Mouse (Mus musculus): Measurements from ENCODE around the gene Gm5142.

Gm5142 gene

GRCm38 (mm10) chr14:59178649-59179048, at the start of gene Gm5142:
TSS of gene Gm5142 (minus strand) at chr14:59178749.
- no peak for DNase-seq (ENCODE audit: low spot score in 2 of 2)

- no peak for DNase-seq (ENCODE audit: low spot score in 2 of 2)
These were observed 47.7 kb upstream of the Gm5142 start for GRCm38 (mm10) chr14:59226240-59226639.

- no peak for DNase-seq (ENCODE audit: low spot score in 2 of 2)
These were observed 40.7 kb upstream of the Gm5142 start for GRCm38 (mm10) chr14:59219241-59219640.

- DNase-seq (ENCODE audit: low spot score in 2 of 2): no peak
These were observed 31.3 kb upstream of the Gm5142 start for GRCm38 (mm10) chr14:59209816-59210215.

DNA sequence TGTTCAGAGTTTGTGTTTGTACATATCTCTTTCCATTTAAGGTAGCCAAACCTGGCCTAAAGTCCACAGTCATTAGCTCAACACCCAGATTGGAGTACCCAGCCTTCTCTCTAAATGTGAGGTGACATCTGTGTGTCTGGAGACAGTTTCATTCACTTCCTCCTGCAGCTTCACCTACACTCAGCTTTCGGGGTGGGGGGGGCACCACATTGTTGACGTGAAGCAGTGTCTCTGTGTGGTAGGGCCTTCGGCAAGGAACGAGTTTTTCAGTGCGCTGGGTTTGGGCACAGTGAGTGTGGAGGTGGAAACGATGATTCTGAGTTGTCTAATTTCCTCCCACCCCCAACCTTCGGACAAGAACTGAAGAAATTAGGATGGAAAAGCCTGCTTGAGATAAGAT, 30.5 kb upstream of the Gm5142 start:
- DNase-seq (ENCODE audit: low spot score in 2 of 2): no peak

DNA sequence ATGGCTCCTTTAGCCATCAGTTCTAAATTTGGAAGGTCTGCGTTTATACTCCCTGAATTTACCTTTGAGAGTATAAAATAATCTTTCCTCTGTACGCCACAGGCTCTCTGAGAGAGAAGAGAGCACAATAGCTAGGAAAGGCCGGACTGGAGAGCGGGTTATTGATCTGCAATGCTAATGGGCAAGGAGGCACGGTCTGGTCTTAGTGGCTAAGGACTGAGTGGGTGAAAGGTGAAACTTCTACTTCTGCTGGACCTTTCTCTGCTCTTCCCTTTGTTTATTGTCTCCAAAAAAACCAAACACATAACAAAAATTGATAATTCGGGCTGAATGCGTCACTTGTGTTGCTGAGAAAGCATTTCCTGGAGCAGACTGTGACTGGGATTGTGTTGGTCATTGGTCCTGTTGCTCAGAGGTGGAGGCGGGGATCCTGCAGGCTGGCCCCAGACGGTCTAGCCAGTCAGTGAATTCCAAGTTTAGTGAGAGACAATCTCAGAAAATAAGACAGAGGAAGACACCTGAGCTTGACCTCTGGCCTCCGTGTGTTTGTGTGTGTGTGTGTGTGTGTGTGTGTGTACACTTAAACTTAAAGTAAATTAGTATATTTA, 27.5 kb upstream of the Gm5142 start:
- DNase-seq (ENCODE audit: low spot score in 2 of 2): no peak

DNA sequence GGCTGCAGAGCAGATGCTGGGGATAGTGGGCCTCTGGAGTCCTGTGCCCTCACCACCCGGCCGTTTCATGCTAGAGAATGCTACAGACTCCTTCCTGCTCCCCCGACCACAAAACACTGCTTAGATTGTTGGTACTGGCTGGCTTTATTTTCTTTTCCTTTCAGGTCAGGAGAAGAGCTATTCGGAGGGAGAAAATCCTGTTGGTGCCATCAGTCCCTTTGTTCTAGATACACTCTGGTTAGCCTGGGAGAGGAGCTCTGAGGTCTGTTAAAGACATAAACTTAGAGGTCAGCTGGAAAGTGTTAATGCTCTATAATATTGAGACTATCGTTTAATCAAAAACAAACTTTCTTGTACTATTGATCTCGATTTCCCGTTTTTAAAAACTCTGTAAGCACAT, 26.9 kb upstream of the Gm5142 start:
- DNase-seq (ENCODE audit: low spot score in 2 of 2): no peak

GRCm38 (mm10) chr14:59201604-59202215, 23.2 kb upstream of the Gm5142 start:
- no peak for DNase-seq (ENCODE audit: low spot score in 2 of 2)

DNA sequence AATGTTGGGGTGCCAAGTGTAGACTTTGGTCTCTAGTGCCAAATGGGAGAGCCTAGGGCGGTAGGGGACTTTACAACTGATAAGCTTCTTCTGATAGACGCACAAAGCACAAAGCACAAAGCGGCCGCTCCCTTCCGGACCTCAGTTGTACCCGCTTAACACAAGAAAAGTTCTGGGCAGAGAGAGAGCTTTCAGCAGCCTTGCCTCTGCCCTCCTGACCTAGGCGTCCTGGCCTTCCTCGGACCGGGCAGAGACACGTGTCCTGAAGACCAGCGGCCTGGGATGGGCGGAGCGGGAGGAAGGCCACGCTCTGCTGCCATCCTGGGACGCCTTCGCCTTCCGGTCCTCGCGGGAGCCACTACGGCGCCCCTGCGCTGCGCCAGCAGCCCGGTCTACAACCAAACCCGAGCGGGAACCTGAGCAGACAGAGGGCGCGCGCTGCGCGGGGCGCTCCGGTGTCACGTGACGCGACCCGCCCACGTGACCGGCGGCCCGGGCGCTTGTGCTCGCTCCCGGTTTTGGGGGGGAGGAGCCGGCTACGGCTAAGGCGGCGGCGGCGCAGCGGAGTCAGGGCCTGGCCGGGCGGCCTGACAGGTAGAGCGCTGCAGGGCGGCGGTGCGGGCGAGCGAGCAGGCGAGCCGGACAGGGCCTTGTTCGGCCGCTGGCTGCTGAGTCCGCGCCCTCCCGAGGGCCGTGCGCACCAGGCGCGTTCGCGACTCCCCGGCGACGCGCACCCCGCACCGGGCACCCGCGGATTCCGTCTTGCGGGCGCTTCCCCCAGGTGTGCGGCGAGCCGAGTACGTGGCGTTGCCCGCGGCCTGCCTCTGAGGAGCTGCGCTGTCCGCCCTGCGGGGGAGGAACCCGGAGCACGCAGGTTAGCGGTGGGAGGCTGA, 22.4 kb upstream of the Gm5142 start, which contains the start of gene Rcbtb1:
Rcbtb1 (plus strand) TSS at position 499 of the 893 bp plus-strand sequence.
- DNase-seq (ENCODE audit: low spot score in 2 of 2): peak; percentile 90 to 95

- DNase-seq (ENCODE audit: low spot score in 2 of 2): no peak
These were observed 7.6 kb upstream of the Gm5142 start for GRCm38 (mm10) chr14:59186121-59186520.

- no peak for DNase-seq (ENCODE audit: low spot score in 2 of 2)
These were observed 7.0 kb upstream of the Gm5142 start for GRCm38 (mm10) chr14:59185514-59185913.

DNA sequence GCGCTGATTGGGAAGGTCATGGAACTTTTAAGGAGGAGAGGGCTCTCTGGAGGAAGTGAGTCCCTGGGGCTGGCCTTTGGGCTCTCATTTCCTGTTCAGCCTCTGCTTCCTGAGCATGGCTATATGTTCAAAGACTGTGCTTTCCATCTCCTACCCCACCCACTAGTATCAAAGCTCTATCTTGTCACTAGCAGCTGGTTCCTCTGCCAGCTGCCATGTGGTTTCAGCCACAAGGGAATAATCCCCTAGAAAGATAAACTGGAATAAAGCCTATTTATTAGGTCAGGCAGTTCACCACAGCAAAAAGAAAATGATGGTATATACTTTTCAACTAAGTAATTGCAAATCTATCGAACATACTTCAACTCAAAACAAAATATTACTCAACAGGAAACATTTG, 4.2 kb upstream of the Gm5142 start:
- no peak for DNase-seq (ENCODE audit: low spot score in 2 of 2)

DNA sequence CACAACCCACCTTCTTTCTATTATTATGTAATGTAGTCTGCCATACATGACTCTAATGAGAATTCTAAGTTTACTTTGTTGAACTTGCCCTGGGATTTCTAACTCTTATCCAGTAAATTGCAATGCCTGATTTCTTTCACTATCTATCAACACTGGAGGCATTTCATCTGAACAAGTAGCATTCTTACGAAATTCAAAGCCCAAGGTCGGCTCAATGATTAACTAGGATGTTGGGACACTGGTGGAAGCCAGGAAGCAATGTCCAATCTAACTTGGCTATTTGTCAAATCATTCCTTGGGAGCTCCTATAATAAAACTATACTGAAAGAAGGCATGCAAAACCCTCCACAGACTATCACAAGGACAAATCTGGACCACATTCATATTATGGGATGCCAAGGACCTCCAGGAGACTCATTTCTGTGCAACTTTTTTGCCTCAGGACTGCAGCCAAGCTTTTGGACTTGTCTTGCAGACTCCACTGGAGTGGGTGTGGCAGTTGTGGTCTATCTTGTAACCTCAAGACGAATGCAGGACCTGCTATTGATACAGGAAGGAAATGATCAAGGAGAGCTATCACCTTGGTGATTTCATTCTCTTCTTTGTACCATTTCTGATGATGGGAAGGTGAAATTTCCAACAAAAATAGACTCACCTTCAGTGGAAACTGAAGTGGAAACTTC, 21.4 kb downstream of the Gm5142 start:
- no peak for DNase-seq (ENCODE audit: low spot score in 2 of 2)

DNA sequence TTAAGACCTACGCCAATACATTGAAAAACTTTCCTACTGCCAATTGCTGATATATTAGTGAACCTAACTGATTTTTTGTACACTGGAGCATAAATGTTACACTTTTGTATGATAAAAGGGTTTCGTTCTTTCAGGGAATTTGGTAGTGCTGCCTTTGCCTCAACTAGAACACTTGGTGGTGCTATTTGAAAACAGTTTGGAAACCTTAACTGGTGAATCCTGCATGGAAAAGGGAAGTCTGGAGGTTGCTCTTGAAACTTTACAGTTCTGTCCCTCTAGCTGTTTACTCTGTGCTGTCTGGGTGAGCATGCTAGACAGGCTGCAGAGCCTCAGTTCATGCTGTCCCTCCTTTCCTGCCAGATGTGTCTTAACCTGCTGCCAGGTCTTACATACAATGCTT, 23.0 kb downstream of the Gm5142 start:
- no peak for DNase-seq (ENCODE audit: low spot score in 2 of 2)

GRCm38 (mm10) chr14:59142793-59143192, 35.8 kb downstream of the Gm5142 start, which contains the start of gene 1700129C05Rik:
TSS of gene 1700129C05Rik (minus strand) at chr14:59142893.
- DNase-seq (ENCODE audit: low spot score in 2 of 2): no peak

DNA sequence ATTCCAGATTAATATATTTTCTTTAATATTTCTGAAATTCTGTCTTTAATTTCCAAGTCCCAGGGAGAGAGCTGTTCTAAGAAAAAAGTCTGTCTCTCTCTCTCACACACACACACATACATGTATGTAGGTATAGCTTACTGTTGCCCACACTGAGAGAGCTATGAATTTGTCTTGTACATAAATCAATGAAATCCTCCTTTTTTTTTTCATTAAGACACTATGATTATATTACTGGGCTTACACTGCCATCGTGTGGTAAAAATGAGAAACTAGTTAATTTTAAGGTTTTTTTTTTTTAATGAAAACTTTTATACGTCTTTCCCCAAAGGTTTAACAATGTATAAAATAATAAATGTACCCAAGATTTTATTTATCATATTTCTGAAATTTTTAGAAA, 64.3 kb downstream of the Gm5142 start:
- no peak for DNase-seq (ENCODE audit: low spot score in 2 of 2)
